Mouse (Mus musculus) CH12.LX (cell line): ENCODE measurements around the gene Fgfr2. TPM values are rescaled to one million over a fixed set of nuclear protein-coding genes. Genes with fewer than 3 reads are reported as not detected.

Experiments
- DNase-seq: peaks from one replicate; pipeline ENCODE4 v3.0.0-alpha.2; 2013; ENCODE audit errors: extremely low read depth
- H3K27ac ChIP-seq: 2 replicates; pipeline ENCODE4 v1.5.1; 2012; ENCODE audit warnings: low read depth, mild to moderate bottlenecking, control low read depth, moderate library complexity; ENCODE audit not compliant: insufficient read depth
- H3K27me3 ChIP-seq: replicated peaks from 2 replicates; pipeline ENCODE3; 2012; ENCODE audit warnings: inconsistent platforms
- H3K36me3 ChIP-seq, 2 experiments: replicated peaks in 1 of 2; 2 replicates each; pipeline versions ENCODE3 to v1.6.1; 2012; ENCODE audit warnings: inconsistent platforms in 1 of 2, low read length in 1 of 2, mild to moderate bottlenecking in 1 of 2, mixed read lengths in 1 of 2, moderate library complexity in 1 of 2; ENCODE audit not compliant: control insufficient read depth in 1 of 2, insufficient read depth in 1 of 2
- H3K4me1 ChIP-seq, 2 experiments: 2 replicates each; pipeline ENCODE4 v1.6.1; 2012; ENCODE audit warnings: inconsistent platforms in 1 of 2, moderate library complexity in 1 of 2; ENCODE audit not compliant: insufficient read depth in 2 of 2, control insufficient read depth in 1 of 2
- H3K4me2 ChIP-seq: 2 replicates; pipeline ENCODE4 v1.6.1; 2012; ENCODE audit warnings: low read depth, mild to moderate bottlenecking, control low read depth; ENCODE audit not compliant: poor library complexity, insufficient read depth, severe bottlenecking
- H3K4me3 ChIP-seq, 3 experiments: fragments of 150-350 bp in 1 of 3; sonication (generic) in 1 of 3; replicated peaks in 1 of 3; 2 replicates each; pipeline versions ENCODE3 to v1.5.1; 2011 to 2012; ENCODE audit warnings: low read depth in 2 of 3, low read length in 2 of 3, mild to moderate bottlenecking in 2 of 3, moderate library complexity in 2 of 3, control low read depth in 1 of 3, improper control_type of control experiment in 1 of 3, inconsistent platforms in 1 of 3, mixed read lengths in 1 of 3; ENCODE audit not compliant: poor library complexity in 1 of 3
- H3K79me2 ChIP-seq: replicated peaks from 2 replicates; pipeline ENCODE4 v1.6.1; 2012; ENCODE audit warnings: mild to moderate bottlenecking, moderate library complexity; ENCODE audit not compliant: control insufficient read depth, poor library complexity, insufficient read depth, severe bottlenecking; ENCODE audit errors: extremely low read depth
- H3K9ac ChIP-seq: 2 replicates; pipeline ENCODE4 v1.6.1; 2012; ENCODE audit warnings: low read depth, mild to moderate bottlenecking, control low read depth, moderate library complexity; ENCODE audit not compliant: insufficient read depth
- H3K9me3 ChIP-seq: replicated peaks from 2 replicates; pipeline ENCODE3; 2012; ENCODE audit warnings: low read length, inconsistent platforms, mixed read lengths
- CHD2 ChIP-seq: IDR thresholded peaks from 2 replicates; pipeline ENCODE4 v1.6.1; 2011; ENCODE audit warnings: low read length, improper control_type of control experiment
- CTCF ChIP-seq, 2 experiments: IDR thresholded peaks in 1 of 2; conservative IDR thresholded peaks in 1 of 2; 2 replicates each; pipeline ENCODE4 v1.5.1; 2011 to 2012; ENCODE audit warnings: low read depth in 2 of 2, low read length in 2 of 2, improper control_type of control experiment in 1 of 2, inconsistent platforms in 1 of 2, mild to moderate bottlenecking in 1 of 2, moderate library complexity in 1 of 2
- E2F4 ChIP-seq: IDR thresholded peaks from 2 replicates; pipeline ENCODE4 v1.6.1; 2011; ENCODE audit warnings: low read depth, low read length, improper control_type of control experiment; ENCODE audit not compliant: insufficient replicate concordance
- ELF1 ChIP-seq: IDR thresholded peaks from 2 replicates; pipeline ENCODE4 v1.6.1; 2014; ENCODE audit warnings: low read depth, mild to moderate bottlenecking, inconsistent platforms, low read length, improper control_type of control experiment
- EP300 ChIP-seq: IDR thresholded peaks from 2 replicates; pipeline ENCODE4 v1.6.1; 2011; ENCODE audit warnings: low read length, improper control_type of control experiment
- ETS1 ChIP-seq: conservative IDR thresholded peaks from 2 replicates; pipeline ENCODE4 v1.6.1; 2012; ENCODE audit warnings: low read depth, mild to moderate bottlenecking, inconsistent platforms, low read length, improper control_type of control experiment, moderate library complexity
- HCFC1 ChIP-seq: IDR thresholded peaks from 2 replicates; pipeline ENCODE4 v1.6.1; 2012; ENCODE audit warnings: low read depth, mild to moderate bottlenecking, inconsistent platforms, low read length, improper control_type of control experiment
- JUN ChIP-seq: IDR thresholded peaks from 2 replicates; pipeline ENCODE4 v1.6.1; 2011; ENCODE audit warnings: low read depth, mild to moderate bottlenecking, low read length, improper control_type of control experiment, moderate library complexity; ENCODE audit not compliant: insufficient read depth
- JUND ChIP-seq: conservative IDR thresholded peaks from 2 replicates; pipeline ENCODE4 v1.6.1; 2011; ENCODE audit warnings: low read depth, low read length, improper control_type of control experiment
- KAT2A ChIP-seq: IDR thresholded peaks from 2 replicates; pipeline ENCODE4 v1.6.1; 2012; ENCODE audit warnings: low read length, improper control_type of control experiment, inconsistent platforms; ENCODE audit not compliant: insufficient replicate concordance
- MAZ ChIP-seq: IDR thresholded peaks from 2 replicates; pipeline ENCODE4 v1.6.1; 2012; ENCODE audit warnings: low read depth, mild to moderate bottlenecking, inconsistent platforms, low read length, improper control_type of control experiment, moderate library complexity
- MEF2A ChIP-seq: IDR thresholded peaks from 2 replicates; pipeline ENCODE4 v1.6.1; 2014; ENCODE audit warnings: low read depth, mild to moderate bottlenecking, inconsistent platforms, low read length, improper control_type of control experiment, borderline replicate concordance
- MXI1 ChIP-seq: IDR thresholded peaks from 2 replicates; pipeline ENCODE4 v1.6.1; 2011; ENCODE audit warnings: mild to moderate bottlenecking, low read depth, low read length, improper control_type of control experiment
- POLR2A ChIP-seq: IDR thresholded peaks from 2 replicates; pipeline ENCODE4 v1.6.1; 2011; ENCODE audit warnings: low read depth, mild to moderate bottlenecking, improper control_type of control experiment, low read length
- SIN3A ChIP-seq: IDR thresholded peaks from 2 replicates; pipeline ENCODE4 v1.6.1; 2012; ENCODE audit warnings: low read length, improper control_type of control experiment, inconsistent platforms
- SMC3 ChIP-seq: IDR thresholded peaks from 2 replicates; pipeline ENCODE4 v1.6.1; 2011; ENCODE audit warnings: low read depth, low read length, improper control_type of control experiment
- TBP ChIP-seq: conservative IDR thresholded peaks from 2 replicates; pipeline ENCODE4 v1.6.1; 2011; ENCODE audit warnings: low read depth, low read length, improper control_type of control experiment
- UBTF ChIP-seq: IDR thresholded peaks from 2 replicates; pipeline ENCODE4 v1.6.1; 2012; ENCODE audit warnings: low read depth, mild to moderate bottlenecking, inconsistent platforms, low read length, improper control_type of control experiment, moderate library complexity
- USF1 ChIP-seq: IDR thresholded peaks from 2 replicates; pipeline ENCODE4 v1.6.1; 2014; ENCODE audit warnings: low read depth, mild to moderate bottlenecking, inconsistent platforms, low read length, improper control_type of control experiment
- ZC3H11A ChIP-seq: IDR thresholded peaks from 2 replicates; pipeline ENCODE4 v1.6.1; 2012; ENCODE audit warnings: low read depth, mild to moderate bottlenecking, inconsistent platforms, low read length, improper control_type of control experiment
- ZKSCAN1 ChIP-seq: IDR thresholded peaks from 2 replicates; pipeline ENCODE4 v1.6.1; 2012; ENCODE audit warnings: low read depth, inconsistent platforms, low read length, improper control_type of control experiment, borderline replicate concordance
- ZMIZ1 ChIP-seq: IDR thresholded peaks from 2 replicates; pipeline ENCODE4 v1.6.1; 2012; ENCODE audit warnings: low read depth, mild to moderate bottlenecking, inconsistent platforms, low read length, improper control_type of control experiment
- dilution Hi-C: fragments of 300-500 bp; cut with MboI; formaldehyde crosslinking; loops from 2 replicates; pipeline ENCODE4 v1.14.3; 2020; ENCODE audit warnings: low sequenced_read_pairs; ENCODE audit not compliant: extremely low pct_unique_long_range_greater_than_20kb, extremely low pct_ligation_motif_present
- in situ Hi-C: fragments of 300-500 bp; cut with MboI; formaldehyde crosslinking; loops from 3 replicates; pipeline ENCODE4 v1.14.3; 2019; ENCODE audit warnings: low sequenced_read_pairs, low pct_ligation_motif_present, low pct_unique_long_range_greater_than_20kb, mixed read lengths
- polyA plus RNA-seq: library from polyadenylated mRNA; unstranded; fragments of >175 nt; gene quantifications from 2 replicates; pipeline ENCODE4 v1.2.1, GENCODE M21; 2012; ENCODE audit warnings: low read depth; ENCODE audit not compliant: insufficient read length
- total RNA-seq, 2 experiments: library from RNA; depleted of rRNA; stranded (reverse); fragments of 300-350 nt in 1 of 2; fragments of >200 nt in 1 of 2; gene quantifications; 2 replicates each; pipeline ENCODE4 v1.2.3; 2012 to 2014

The Fgfr2 gene
- total and polyA plus RNA-seq, 3 experiments = not detected

DNA sequence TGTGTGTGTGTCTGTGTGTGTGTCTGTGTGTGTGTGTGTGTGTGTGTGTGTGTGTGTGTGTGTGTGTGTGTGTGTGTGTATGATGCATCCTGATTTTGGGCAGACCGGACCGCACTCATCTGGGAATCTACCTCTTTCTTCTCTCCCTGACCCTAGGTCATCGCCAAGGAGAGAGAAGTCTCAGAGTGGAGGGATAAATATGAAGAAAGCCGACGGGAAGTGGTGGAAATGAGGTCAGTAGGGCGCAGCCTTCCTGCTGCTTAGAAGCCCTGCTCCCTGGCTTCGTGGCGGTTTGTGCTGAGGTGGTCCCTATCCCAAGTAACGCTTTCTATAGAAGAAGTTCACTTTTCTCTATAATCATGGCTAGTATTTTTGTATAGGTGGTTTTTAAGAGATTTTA is 2371.5 kb downstream of the Fgfr2 start:
- H3K4me3 ChIP-seq = no peak overlapping the region
- no peak overlapping the region for H3K27ac ChIP-seq
- dilution Hi-C loops = no loop called here
- no peaks in the 10 kb centered on the region for H3K36me3 ChIP-seq
- H3K27me3 ChIP-seq = peaks cover 57% of the 10 kb centered on the region
- H3K9me3 ChIP-seq = no peaks in the 10 kb centered on the region
- no peaks in the 10 kb centered on the region for H3K4me1 ChIP-seq
- no peak for DNase-seq
- TF ChIP-seq EP300 (no peak), ZMIZ1 (no peak), HCFC1 (no peak), ZC3H11A (no peak), CTCF (conservative IDR thresholded peaks at IDR 0.05 in 1 of 2, IDR thresholded peaks at IDR 0.05 in 1 of 2; ENCODE audit: low read depth in 2 of 2, low read length in 2 of 2) (no peak), MAZ (no peak), ELF1 (no peak), MEF2A (no peak), MXI1 (no peak), ETS1 (no peak), SMC3 (no peak), SIN3A (no peak), KAT2A (no peak), ZKSCAN1 (no peak), CHD2 (no peak), USF1 (no peak), TBP (no peak), UBTF (no peak), E2F4 (no peak), POLR2A (no peak)
- TF ChIP-seq, all 38 proteins: peak for 0
- in situ Hi-C loops = no loop called here
- no peak overlapping the region for H3K9ac ChIP-seq
- no peaks in the 10 kb centered on the region for H3K79me2 ChIP-seq
- H3K4me2 ChIP-seq = no peak overlapping the region

DNA sequence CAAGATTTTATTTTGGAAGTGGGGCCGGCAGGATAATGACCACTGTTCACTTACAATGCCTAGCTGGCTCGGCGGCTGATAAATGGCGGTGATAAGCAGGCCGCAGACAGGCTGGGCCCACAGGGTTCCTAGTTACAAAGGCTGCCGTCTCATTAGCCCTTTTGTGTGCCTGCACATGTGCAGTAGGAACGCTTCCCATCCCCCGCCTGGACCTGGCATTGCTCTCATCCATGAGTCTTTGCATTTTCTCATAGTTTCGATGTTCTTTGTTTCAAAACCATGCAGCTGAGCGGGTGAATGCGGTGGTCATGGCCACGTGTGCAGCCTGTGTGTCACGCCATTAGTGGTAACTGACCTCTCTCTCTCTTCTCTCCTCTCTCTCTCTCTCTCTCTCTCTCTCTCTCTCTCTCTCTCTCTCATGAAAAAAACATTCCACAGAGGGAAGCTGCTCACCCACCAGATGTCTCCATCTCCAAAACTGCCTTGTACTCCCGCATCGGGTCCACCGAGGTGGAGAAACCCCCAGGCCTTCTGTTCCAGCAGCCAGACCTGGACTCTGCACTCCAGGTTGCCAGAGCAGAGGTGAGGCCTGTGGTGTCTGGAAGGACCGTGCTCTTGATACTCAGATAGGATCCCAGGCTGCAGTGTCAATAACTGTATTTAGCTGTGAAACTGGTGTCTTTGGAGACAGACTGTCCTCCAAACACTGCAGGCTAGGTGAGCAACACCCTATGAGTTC is 2372.2 kb downstream of the Fgfr2 start:
- dilution Hi-C loops = no loop called here
- Histone ChIP-seq H3K9me3 (no peaks in the 10 kb centered on the region), H3K4me3 (no peak overlapping the region), H3K79me2 (no peaks in the 10 kb centered on the region), H3K4me2 (no peak overlapping the region), H3K4me1 (no peaks in the 10 kb centered on the region), H3K9ac (no peak overlapping the region), H3K36me3 (no peaks in the 10 kb centered on the region), H3K27me3 (peaks cover 52% of the 10 kb centered on the region), H3K27ac (no peak overlapping the region)
- in situ Hi-C loops = no loop called here
- TF ChIP-seq EP300 = no peak
- TF ChIP-seq ZKSCAN1 = no peak
- no peak for TF ChIP-seq JUND
- no peak for TF ChIP-seq JUN
- no peak for DNase-seq
